Mouse (Mus musculus) spleen, adult 2 months (tissue): ENCODE data around the gene Tipin. TPM values are rescaled to one million over a fixed set of nuclear protein-coding genes. Genes with fewer than 3 reads are reported as not detected.

Experiments used
- DNase-seq, 2 experiments: peaks; one replicate each; pipeline versions ENCODE4 v3.0.0 to v3.0.0-alpha.2; 2012 to 2021; ENCODE audit warnings: low spot score in 2 of 2, low read depth in 1 of 2
- H3K27ac ChIP-seq: fragments of 200-500 bp; 2 replicates; pipeline ENCODE4 v1.5.1; 2012; ENCODE audit warnings: low read length, inconsistent platforms; ENCODE audit not compliant: insufficient read depth
- H3K27me3 ChIP-seq: fragments of 200-500 bp; 2 replicates; pipeline ENCODE4 v1.6.1; 2012; ENCODE audit warnings: mild to moderate bottlenecking, moderate library complexity, low read length, inconsistent platforms; ENCODE audit not compliant: control insufficient read depth, insufficient read depth
- H3K36me3 ChIP-seq: fragments of 200-500 bp; 2 replicates; pipeline ENCODE4 v1.6.1; 2012; ENCODE audit warnings: mild to moderate bottlenecking, low read length, inconsistent platforms; ENCODE audit not compliant: control insufficient read depth, insufficient read depth
- H3K4me1 ChIP-seq: fragments of 200-500 bp; 2 replicates; pipeline ENCODE4 v1.6.1; 2011; ENCODE audit warnings: inconsistent platforms; ENCODE audit not compliant: control insufficient read depth, insufficient read depth, insufficient read length
- H3K4me3 ChIP-seq: fragments of 200-500 bp; 2 replicates; pipeline ENCODE4 v1.5.1; 2011; ENCODE audit warnings: mild to moderate bottlenecking, inconsistent platforms; ENCODE audit not compliant: insufficient read depth, insufficient read length; ENCODE audit errors: extremely low read depth
- CTCF ChIP-seq: fragments of 200-500 bp; IDR thresholded peaks from 2 replicates; pipeline ENCODE4 v1.5.1; 2011; ENCODE audit warnings: mild to moderate bottlenecking, inconsistent platforms; ENCODE audit not compliant: insufficient read depth, insufficient read length, insufficient replicate concordance; ENCODE audit errors: extremely low read depth
- POLR2A ChIP-seq: fragments of 200-500 bp; IDR thresholded peaks from 2 replicates; pipeline ENCODE4 v1.6.1; 2011; ENCODE audit warnings: low read depth, low read length, inconsistent platforms
- WGBS: fragments of 180-500 bp; shearing (Covaris S2); methylation state at CpG from one replicate; pipeline ENCODE4 v1.1.7; 2018; 5-methylcytosine and 5-hydroxymethylcytosine counted together
- polyA plus RNA-seq: library from polyadenylated mRNA; depleted of rRNA; stranded (reverse); fragments of >200 nt; gene quantifications from 2 replicates; pipeline ENCODE4 v1.2.3, GENCODE M21; 2012; rRNA removed

Gene Tipin
- polyA plus RNA-seq: 2.4 and 3.3 TPM in 2 replicates

- DNase-seq: peak; percentile 88 to 96
- peak within 1 kb of the TSS; percentile 45; the same call in 1 of the 2 replicates for H3K27ac ChIP-seq
- peak within 1 kb of the TSS; percentile 83 for H3K4me3 ChIP-seq
- no peaks in the 10 kb centered on the region for H3K4me1 ChIP-seq
- 2% methylated on average over 46 of the region's 46 CpGs for WGBS
- no peaks in the 10 kb centered on the region for H3K36me3 ChIP-seq
- no peaks in the 10 kb centered on the region for H3K27me3 ChIP-seq
- no peak for TF ChIP-seq CTCF
- peak; percentile 58 for TF ChIP-seq POLR2A
Observed at GRCm38 (mm10) chr9:64281105-64281780, at the start of gene Tipin. Gene Tipin (plus strand): TSS chr9:64281581.

- no peaks in the 10 kb centered on the region for H3K27me3 ChIP-seq
- WGBS: 91% methylated on average over 3 of the region's 3 CpGs
- peaks cover 7% of the 10 kb centered on the region; the same call in 1 of the 2 replicates for H3K4me1 ChIP-seq
- H3K27ac ChIP-seq: no peak overlapping the region
- H3K36me3 ChIP-seq: peaks cover 2% of the 10 kb centered on the region; the same call in 1 of the 2 replicates
- no peak for DNase-seq
- H3K4me3 ChIP-seq: no peak overlapping the region
- TF ChIP-seq POLR2A: no peak
- TF ChIP-seq CTCF: no peak
Observed at GRCm38 (mm10) chr9:64231674-64232073, 49.7 kb upstream of the Tipin start.

DNA sequence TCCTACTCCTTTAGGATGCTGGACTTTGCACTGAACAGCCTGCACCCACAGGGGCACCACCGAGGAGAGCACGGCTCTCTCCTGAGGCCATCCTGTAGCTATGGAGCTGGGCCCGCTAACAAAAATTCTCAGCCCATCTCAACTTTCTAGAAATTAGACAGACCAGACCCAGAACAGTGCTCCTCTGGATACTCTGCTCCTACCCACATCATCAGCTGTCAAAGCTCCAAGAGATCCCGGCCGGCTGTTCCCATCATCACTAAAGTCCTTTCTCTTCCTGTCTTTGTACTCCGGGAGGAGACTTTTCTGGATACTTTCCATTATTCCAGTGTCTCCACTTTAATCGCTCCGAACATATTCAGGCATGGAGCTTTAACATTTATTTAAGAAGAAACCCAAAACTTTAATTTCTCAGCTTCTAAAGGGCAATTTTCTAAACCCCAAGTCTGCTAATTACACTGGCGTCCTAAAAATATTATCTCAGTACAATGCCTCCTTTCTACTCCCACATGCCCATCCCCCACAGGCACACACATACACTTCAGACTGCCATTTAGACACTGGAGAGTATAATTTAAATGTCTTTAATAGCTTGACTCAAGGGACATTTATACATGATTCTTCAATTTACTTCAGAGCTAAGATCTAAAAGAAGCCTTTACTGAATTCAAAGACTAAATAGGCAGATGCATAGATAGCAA, 49.0 kb upstream of the Tipin start:
- Histone ChIP-seq H3K27ac (no peak overlapping the region), H3K36me3 (peaks cover 2% of the 10 kb centered on the region; the same call in 1 of the 2 replicates), H3K4me1 (peaks cover 7% of the 10 kb centered on the region; the same call in 1 of the 2 replicates), H3K27me3 (no peaks in the 10 kb centered on the region), H3K4me3 (no peak overlapping the region)
- no peak for DNase-seq
- no peak for TF ChIP-seq CTCF
- no peak for TF ChIP-seq POLR2A
- 87% methylated on average over 9 of the region's 9 CpGs for WGBS

- TF ChIP-seq CTCF (no peak), POLR2A (no peak)
- H3K27ac ChIP-seq: no peak overlapping the region
- no peak for DNase-seq
- H3K4me1 ChIP-seq: peaks cover 3% of the 10 kb centered on the region; the same call in 1 of the 2 replicates
- no peak overlapping the region for H3K4me3 ChIP-seq
- 89% methylated on average over 5 of the region's 5 CpGs for WGBS
- no peaks in the 10 kb centered on the region for H3K27me3 ChIP-seq
- peaks cover 2% of the 10 kb centered on the region; the same call in 1 of the 2 replicates for H3K36me3 ChIP-seq
Observed at GRCm38 (mm10) chr9:64233656-64234055, 47.7 kb upstream of the Tipin start.

- no peaks in the 10 kb centered on the region for H3K27me3 ChIP-seq
- WGBS: 94% methylated on average over 8 of the region's 8 CpGs
- no peak within 1 kb of the TSS for H3K27ac ChIP-seq
- H3K4me1 ChIP-seq: no peaks in the 10 kb centered on the region
- H3K4me3 ChIP-seq: no peak within 1 kb of the TSS
- no peak for TF ChIP-seq CTCF
- TF ChIP-seq POLR2A: no peak
- DNase-seq: no peak
- peaks cover 2% of the 10 kb centered on the region; the same call in 1 of the 2 replicates for H3K36me3 ChIP-seq
Observed at GRCm38 (mm10) chr9:64234768-64235435, 46.5 kb upstream of the Tipin start, which contains the start of gene Uchl4. Gene Uchl4 (plus strand): TSS chr9:64235201.

DNA sequence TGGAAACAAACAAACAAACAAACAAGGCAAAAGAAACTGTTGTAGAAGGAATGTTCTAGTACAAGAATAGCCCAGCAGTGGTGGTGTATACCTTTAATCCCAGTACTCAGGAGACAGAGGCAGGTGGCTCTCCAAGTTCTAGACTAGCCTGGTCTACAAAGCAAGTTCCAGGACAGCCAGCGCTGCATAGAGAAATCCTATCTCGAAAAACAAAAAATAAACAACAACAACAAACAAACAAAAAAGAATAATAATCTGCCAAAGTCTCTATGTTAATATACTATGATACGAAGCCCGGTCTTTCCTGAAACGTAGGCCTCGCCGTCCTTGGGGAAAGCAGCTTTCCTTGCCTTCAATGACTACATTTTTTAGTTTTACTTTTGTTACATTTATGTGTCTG, 45.3 kb upstream of the Tipin start:
- Histone ChIP-seq H3K4me3 (no peak overlapping the region), H3K4me1 (peaks cover 4% of the 10 kb centered on the region; the same call in 1 of the 2 replicates), H3K27ac (no peak overlapping the region), H3K27me3 (no peaks in the 10 kb centered on the region), H3K36me3 (peaks cover 2% of the 10 kb centered on the region; the same call in 1 of the 2 replicates)
- WGBS: 97% methylated on average over 7 of the region's 7 CpGs
- no peak for DNase-seq
- TF ChIP-seq POLR2A (no peak), CTCF (no peak)
